Mouse (Mus musculus): ENCODE measurements at regions not wholly inside any gene's neighbourhood (a gene's known extent, or its start where the extent isn't known, plus 50 kb on each side); places are given as distances from the start of the nearest gene placed in this dataset.

DNA sequence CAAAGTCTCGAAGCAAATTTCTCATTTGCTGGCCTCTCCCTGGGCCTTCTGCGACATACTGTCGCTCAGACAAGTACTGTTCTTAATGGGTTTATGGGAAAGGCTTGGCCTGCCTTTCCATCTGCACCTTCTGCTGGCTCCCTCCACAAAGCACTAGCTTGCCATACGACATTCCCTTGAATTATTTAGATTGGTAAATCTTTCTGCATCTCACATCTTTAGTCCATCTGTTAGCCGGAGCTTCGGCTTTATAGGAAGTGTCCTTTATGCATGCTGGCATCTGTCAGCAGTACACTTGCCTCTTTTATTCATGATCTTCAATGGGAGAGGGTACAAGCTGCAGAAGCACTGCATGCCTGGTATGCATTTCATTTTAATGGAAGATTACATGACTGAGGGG, 470.6 kb downstream of the Nuf2 start:
- DNase-seq (ENCODE audit: extremely low spot score, low read depth, low spot score), result no peak

- no peak for DNase-seq (ENCODE audit: extremely low spot score, low read depth, low spot score)
These were observed 471.1 kb downstream of the Nuf2 start for GRCm38 (mm10) chr1:169060145-169060544.

DNA sequence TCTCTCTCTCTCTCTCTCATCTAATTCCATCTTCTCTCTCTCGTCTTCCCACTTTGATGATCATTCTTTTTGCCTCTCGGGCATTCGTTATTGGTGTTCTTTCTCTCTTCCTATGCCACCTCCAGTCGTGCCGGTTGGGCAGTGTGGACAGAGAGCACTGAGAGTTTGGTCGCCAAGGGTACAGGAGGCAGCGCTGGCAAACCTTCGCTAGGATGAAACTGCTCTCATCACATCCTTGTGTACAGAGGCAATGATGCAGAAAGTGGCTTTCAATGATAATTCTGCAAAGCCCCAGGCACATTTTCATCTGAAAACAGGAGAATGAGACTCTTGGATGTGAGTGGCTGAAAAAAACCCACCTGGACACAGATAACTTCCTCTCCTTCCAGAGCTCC, 479.4 kb downstream of the Nuf2 start:
- no peak for DNase-seq (ENCODE audit: extremely low spot score, low read depth, low spot score)

GRCm38 (mm10) chr1:169051085-169051862, 480.0 kb downstream of the Nuf2 start:
- no peak for DNase-seq (ENCODE audit: extremely low spot score, low read depth, low spot score)

- no peak for DNase-seq (ENCODE audit: extremely low spot score, low read depth, low spot score)
These were observed 481.4 kb downstream of the Nuf2 start for GRCm38 (mm10) chr1:169049846-169050245.

GRCm38 (mm10) chr1:169046791-169047525, 484.3 kb downstream of the Nuf2 start:
- DNase-seq (ENCODE audit: extremely low spot score, low read depth, low spot score), result no peak

DNA sequence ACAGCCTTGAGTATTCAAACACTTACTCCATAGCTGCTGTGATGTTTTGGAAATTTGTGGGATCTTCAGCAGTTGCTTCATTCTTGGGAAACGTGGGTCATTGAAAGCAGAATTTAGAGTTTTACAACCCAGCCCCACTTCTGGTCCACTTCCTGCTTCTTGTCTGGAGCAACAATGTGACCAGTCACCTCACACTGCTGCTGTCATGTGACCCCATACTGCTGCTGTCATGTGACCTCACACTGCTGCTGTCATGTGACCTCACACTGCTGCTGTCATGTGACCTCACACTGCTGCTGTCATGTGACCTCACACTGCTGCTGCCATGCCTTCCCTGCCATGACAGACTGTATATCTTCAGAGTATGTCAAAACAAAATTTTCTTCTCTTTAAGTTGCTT, 497.7 kb downstream of the Nuf2 start:
- no peak for DNase-seq (ENCODE audit: extremely low spot score, low read depth, low spot score)

- DNase-seq (ENCODE audit: extremely low spot score, low read depth, low spot score), result peak; percentile 31
These were observed 499.3 kb downstream of the Nuf2 start for GRCm38 (mm10) chr1:169031849-169032542.

DNA sequence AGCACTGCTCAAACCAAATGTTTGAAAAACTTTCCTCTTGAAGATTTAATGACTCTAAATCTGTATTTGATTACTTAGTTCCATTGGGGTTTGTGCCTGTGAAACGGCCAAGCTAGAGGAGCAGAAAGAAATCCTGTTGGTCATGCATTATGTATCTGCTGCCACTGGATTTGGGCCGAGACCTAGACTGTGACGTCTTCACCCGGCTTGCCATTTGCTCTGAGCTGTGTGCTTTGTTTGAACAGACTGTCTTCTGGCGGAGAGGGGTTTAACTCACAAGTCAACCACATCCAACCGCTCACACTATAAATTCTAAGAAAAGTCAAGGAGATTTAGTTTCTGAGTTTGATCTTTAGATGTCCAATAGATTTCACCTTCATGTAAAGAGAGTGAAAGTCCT, 503.6 kb downstream of the Nuf2 start:
- peak; percentile 8 for DNase-seq (ENCODE audit: extremely low spot score, low read depth, low spot score)

- DNase-seq (ENCODE audit: extremely low spot score, low read depth, low spot score), result no peak
These were observed 504.0 kb downstream of the Nuf2 start for GRCm38 (mm10) chr1:169027241-169027640.

DNA sequence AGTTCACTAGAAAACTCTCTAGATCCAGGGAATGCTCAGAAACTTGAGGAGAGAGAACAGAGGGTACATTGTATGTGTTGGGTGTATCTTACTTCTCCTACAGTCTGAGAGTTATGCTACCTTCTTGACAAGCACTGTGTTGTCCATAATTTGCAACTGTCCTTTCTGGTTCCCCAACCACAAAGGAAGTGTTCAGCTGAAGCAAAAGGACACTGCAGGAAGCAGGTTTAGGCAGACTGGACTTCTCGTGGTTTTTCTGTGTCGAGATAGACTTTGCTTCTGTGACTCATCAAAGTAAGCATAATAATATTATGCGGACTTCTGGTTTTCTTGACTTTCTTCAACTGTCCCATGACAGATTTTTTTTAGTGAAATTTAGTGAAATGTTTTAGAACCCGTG, 506.7 kb downstream of the Nuf2 start:
- no peak for DNase-seq (ENCODE audit: extremely low spot score, low read depth, low spot score)

GRCm38 (mm10) chr1:168991506-168992244, 539.6 kb downstream of the Nuf2 start:
- no peak for DNase-seq (ENCODE audit: extremely low spot score, low read depth, low spot score)

GRCm38 (mm10) chr1:168975037-168975698, 543.1 kb upstream of the Pbx1 start:
- no peak for DNase-seq (ENCODE audit: extremely low spot score, low read depth, low spot score)

DNA sequence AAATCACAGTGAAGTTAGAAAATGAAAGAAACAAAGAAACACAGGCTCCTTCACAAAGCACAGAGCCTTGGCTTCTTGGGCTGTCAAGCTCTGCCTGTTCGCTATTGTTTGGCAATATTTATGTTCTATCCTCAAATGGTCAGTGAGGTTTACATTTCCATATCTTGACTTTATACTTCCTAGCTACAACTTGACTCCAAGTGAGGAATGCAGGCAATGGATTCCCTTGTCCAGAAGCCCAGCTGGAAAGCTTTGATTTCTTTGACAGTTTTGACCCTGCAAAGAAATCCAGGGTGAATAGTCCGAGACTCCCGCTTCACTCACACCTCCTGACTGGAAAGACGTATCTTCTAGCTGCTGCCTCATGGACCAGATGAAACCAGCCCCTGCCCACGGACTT, 537.3 kb upstream of the Pbx1 start:
- no peak for DNase-seq (ENCODE audit: extremely low spot score, low read depth, low spot score)

DNA sequence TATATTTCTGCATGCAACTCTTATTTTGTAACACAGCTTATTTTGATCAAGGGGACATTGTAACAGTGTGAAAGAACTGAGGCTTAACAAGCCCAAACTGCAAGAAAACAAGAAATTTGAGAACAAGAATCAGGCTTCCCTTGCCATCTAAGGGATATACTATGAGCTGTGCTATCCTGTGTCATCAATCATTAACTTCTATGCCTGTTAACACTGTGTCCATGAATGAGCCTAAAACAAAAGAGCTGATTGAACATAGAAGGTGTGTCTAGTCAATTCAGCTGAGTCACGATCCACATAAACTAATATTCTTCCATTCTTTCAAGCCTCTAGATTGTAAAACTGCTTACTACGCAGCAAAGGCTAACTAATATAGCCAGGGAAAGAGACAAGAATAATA, 535.3 kb upstream of the Pbx1 start:
- DNase-seq (ENCODE audit: extremely low spot score, low read depth, low spot score), result no peak

- DNase-seq (ENCODE audit: extremely low spot score, low read depth, low spot score), result peak; percentile 62
These were observed 532.4 kb upstream of the Pbx1 start for GRCm38 (mm10) chr1:168964467-168964904.

DNA sequence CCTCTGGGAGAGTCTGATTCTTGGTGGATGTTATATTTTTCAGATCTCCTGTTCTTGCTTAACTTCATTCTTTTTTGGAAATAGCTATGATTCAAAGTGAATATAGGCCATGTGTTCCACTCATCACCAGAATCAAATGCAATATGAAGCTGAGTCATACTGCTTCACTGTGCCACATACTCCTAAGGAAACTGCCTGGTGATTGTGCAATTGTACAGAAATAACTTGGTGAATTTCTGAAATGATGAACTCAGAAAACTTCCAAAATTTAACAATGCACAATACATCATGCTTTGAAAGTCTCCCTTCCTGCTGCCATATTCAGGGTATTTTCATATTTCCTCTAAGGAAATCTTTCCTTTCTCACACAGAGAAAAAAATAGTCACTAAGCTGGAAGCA, 518.9 kb upstream of the Pbx1 start:
- no peak for DNase-seq (ENCODE audit: extremely low spot score, low read depth, low spot score)

- peak; percentile 1 for DNase-seq (ENCODE audit: extremely low spot score, low read depth, low spot score)
These were observed 492.2 kb upstream of the Pbx1 start for GRCm38 (mm10) chr1:168924100-168924815.

DNA sequence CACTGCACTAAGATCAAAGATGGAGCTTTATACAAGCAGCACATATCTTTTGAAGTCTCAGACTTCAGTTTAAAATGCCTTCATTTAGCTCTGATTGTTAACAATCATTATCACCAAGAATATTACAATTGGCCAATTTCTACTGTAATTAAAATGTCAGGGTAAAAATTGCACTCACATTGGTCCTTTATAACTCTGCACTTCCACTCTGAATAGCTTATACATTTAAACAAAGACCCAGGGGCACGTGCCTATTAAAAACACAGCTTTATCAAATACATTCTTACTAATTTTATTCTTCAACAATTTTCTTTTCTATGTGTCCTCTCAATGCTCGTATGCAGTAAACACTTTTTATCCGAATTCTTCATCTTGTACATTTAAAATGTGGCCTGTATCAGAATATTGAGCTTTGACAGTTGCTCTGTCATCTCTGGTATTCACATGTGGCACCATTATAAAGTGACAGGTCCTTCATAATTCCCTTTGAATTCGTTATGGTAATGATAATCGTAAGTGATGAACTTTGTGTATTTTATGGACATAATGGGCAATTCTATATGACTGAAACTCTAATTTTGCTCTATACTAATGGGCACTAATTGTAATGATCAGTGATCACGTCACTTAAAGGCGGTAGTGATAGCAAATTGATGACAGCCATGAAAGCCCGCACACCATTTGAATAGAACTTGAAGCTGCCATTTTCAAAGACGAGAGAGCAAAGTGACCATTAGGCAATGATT, 486.4 kb upstream of the Pbx1 start:
- DNase-seq (ENCODE audit: extremely low spot score, low read depth, low spot score), result no peak

Data from hindlimb bud, embryonic 11.5 days (tissue).